Mouse (Mus musculus): ENCODE data around the gene Anks1.

Gene Anks1

GRCm38 (mm10) chr17:27908888-27909621 lies at the start of gene Anks1:
Anks1 (plus strand) TSS chr17:27909306.
- DNase-seq (ENCODE audit: low spot score in 2 of 2), result peak; percentile 26 to 66

DNA sequence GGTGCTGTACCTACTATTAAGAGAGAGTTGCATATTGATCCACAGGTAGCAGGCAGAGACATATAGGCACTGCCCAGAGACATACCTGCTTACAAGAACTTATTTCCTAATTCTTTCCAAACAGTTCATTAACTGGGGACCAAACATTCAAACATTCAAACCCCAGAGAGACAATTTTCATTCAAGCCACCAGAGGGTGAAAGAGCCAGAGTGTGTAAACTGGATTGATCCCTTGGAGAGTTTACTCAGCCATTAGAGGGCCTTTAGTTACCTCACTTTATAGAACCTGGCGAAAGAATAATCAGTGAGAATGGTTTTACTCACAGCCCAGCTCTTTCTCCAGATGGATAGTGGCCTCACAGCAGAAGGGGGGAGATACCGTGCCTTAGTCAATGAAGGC lies 43.6 kb upstream of the Anks1 start:
- DNase-seq (ENCODE audit: low spot score in 2 of 2), result no peak

DNA sequence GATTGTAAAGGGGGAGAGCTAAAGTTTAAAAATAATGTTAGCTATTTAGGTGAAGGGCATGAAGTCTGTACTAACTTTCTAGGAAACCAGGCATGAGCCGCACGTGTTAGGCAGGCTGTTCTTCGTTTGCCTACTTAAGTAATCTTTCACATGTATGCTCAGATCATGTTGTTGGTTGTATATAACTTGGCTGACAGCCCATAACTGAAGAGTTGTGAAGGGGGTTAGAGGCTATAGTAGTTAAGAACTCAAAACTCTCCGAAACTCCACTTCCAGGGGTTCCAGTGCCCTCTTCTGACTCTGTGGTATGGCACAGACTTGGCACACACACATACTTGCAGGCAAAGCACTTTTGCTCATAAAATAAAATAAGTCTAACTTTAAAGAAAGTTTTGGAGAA lies 42.4 kb upstream of the Anks1 start:
- no peak for DNase-seq (ENCODE audit: low spot score in 2 of 2)

DNA sequence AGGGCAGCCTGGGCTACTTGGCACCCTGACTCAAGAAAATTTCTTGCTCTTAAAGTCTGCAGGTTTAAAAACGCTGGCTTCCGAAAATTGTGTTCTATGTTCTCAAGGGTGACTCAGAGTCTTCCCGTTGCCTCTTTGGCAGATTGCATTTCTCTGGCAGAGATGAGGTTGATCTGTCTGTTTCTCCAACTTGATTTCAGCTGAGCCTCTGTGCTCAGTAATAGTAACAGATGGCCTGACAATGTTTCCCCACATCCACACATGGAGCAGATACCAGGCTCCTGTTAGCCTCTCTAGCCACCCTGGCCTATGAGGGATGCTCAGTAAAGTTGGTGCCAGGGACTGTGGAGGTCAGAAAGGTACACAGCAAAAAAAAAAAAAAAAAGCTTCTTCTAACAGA lies 37.3 kb upstream of the Anks1 start:
- DNase-seq (ENCODE audit: low spot score in 2 of 2), result peak; percentile 23 to 60

GRCm38 (mm10) chr17:27873583-27873982 lies 35.5 kb upstream of the Anks1 start:
- no peak for DNase-seq (ENCODE audit: low spot score in 2 of 2)

DNA sequence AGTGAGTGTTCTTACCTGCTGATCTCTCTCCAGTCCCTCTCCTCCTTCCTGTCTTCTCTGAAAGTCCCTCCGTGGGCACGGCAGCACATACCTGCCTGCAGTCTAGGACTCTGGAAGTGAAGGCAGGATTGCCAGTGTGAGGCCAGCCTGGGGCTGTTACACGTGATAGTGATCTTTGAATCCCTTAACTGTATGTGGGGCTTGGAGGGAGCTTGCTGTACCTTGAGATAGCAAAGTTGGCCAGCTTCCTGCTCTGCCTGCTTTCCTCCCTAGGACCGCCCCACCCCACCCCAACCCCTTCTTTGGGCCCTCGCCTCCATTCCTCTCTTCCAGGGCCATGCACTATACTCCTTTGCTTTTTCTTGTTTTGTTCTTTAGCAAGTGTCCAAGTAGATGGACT lies 34.6 kb upstream of the Anks1 start:
- DNase-seq (ENCODE audit: low spot score in 2 of 2), result no peak

DNA sequence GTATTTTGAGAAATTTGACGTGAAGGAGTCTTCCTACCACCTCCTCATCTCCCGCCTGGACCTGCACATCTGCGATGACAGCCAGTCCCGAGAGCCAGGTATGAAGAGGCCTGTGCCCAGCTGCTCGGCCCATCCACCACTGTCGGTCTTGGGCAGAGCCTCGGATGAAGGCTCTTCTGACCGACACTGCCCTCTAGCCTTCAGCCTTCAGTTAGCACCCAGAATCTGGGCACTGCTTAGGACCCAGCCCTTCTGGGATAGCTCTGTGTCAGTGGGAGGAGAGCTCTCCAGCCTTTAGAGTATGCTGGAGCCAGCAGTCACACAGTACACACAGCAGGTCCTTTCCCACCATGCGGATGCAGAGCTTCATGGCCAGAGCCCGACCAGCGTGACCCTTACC lies 27.6 kb upstream of the Anks1 start:
- no peak for DNase-seq (ENCODE audit: low spot score in 2 of 2)

GRCm38 (mm10) chr17:27883129-27883528 lies 26.0 kb upstream of the Anks1 start:
- DNase-seq (ENCODE audit: low spot score in 2 of 2), result no peak

- DNase-seq (ENCODE audit: low spot score in 2 of 2), result no peak
Observed at GRCm38 (mm10) chr17:27883994-27884393, 25.1 kb upstream of the Anks1 start.

- no peak for DNase-seq (ENCODE audit: low spot score in 2 of 2)
Observed at GRCm38 (mm10) chr17:27886499-27887210, 22.5 kb upstream of the Anks1 start.

- DNase-seq (ENCODE audit: low spot score in 2 of 2), result peak; percentile 85 to 95
Observed at GRCm38 (mm10) chr17:27907512-27908205, 1.4 kb upstream of the Anks1 start.

- no peak for DNase-seq (ENCODE audit: low spot score in 2 of 2)
Observed at GRCm38 (mm10) chr17:27908206-27908887, 759 bp upstream of the Anks1 start.

DNA sequence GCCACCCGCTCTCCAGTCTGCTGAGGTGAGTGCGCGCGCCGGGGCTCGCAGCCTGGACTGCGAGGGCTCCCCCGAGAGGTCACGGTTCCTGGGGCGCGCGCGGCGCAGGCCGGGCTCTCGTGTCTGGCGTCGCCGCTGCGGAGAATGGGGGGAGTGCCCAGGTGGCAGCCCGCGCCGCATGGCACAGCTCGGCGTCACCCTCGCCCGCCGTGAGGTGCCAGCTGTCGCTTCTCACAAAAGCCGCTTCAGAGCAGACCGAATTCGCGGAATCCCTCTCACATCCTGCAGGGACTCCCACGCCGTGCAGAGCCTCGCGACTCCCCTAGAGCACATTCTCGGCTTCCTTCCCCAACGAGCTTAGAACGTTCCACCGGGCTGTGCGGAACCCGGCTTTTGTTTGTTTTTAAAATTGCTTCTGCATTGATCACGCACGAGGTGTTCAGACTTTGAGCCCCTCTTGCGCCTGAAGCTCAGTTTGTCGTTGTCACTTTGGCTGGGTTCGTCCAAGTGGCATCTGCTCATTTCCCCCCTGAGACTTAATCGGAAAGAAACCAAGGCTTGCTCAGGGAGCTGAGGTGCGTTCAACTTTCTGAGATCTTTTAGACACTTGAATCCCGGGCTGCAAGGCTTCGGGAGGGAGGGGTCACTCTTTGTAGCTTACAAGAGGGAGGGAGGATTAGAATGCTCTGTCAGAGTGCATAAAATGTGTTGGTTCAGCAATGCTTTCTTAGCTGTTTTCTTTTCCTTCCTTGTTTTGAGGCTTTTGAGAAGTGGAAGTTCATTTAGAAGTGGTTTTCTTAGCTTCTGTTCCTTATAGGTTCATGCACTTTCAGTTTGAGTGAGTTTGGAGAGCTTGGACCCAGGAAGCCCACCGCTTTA lies 755 bp downstream of the Anks1 start, which contains the start of gene Taf11:
Taf11 (minus strand) TSS at position 223 of the 879 bp plus-strand sequence.
- peak; percentile 42 to 80 for DNase-seq (ENCODE audit: low spot score in 2 of 2)

DNA sequence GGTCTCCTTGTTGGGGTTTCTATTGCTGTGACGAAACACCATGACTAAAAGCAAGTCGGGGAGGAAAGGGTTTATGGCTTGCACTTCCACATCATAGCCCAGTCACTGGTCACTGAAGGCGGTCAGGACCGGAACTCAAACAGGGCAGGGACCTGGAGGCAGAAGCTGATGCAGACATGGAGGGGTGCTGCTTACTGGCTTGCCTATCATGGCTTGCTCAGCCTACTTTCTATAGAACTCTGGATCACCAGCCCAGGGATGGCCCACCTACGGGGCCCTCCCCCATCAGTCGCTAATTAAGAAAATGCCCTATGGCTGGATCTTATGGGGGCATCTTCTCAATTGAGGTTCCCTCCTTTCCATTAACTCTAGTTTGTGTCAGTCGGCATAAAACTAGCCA lies 2.3 kb downstream of the Anks1 start:
- DNase-seq (ENCODE audit: low spot score in 2 of 2), result no peak

- DNase-seq (ENCODE audit: low spot score in 2 of 2), result no peak
Observed at GRCm38 (mm10) chr17:27914742-27915141, 5.6 kb downstream of the Anks1 start.

DNA sequence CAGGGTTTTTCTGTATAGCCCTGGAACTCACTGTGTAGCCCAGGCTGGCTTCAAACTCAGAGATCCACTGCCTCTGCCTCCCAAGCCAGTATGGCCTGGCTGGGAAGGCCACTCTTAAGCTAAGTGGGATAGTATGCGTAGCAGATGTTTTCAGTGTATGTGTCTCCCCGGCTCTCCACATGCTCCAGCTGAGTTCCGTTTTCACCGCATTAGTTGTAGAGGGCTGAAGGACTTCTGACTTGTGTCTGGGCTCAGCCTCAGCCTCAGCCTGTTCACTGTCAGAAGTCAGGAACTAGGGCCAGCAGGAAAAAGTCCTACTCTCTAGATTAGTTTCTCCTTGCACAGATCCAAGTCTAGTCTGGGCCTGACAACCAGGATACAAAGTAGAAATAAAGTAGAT lies 7.3 kb downstream of the Anks1 start:
- no peak for DNase-seq (ENCODE audit: low spot score in 2 of 2)

DNA sequence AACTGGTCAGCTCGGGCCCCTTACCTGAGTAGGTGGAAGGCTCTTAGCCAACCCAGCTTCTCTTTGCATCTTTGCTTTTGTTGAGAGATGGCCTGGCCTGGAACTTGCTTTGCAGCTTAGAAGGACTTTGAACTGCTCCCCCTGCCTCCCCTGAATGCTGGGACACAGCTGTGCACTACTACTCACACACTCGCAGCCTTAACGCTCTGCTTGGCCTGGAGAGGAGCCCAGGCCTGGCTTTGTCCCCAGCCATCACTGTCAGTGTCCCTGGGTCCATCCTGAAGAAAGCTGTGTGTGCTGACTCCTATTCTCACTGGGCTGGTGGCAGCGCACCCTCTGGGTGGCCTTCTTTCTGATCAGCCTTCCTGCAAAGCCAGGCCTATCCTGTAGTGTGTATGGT lies 11.6 kb downstream of the Anks1 start:
- DNase-seq (ENCODE audit: low spot score in 2 of 2), result no peak

GRCm38 (mm10) chr17:27922174-27922712 lies 13.1 kb downstream of the Anks1 start:
- DNase-seq (ENCODE audit: low spot score in 2 of 2), result no peak

DNA sequence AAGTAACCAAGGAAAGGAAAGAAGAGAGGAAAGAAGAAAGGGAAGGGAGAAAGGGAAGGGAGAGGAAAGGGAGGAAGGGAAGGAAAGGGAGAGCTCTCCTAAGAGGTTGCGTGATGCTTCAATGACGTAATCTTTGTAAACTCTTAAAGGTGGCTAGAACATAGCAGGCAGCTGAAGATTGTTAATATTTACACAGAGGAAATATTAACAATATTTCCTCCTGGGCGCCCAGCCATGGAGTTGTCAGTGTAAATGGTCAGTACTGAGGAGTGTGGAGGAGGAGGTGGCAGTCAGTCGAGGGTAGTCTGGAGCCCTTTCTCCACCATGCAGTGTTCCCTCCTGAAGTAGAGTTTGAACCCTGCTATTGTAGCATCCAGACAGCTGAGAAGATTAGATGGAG lies 15.9 kb downstream of the Anks1 start:
- DNase-seq (ENCODE audit: low spot score in 2 of 2), result no peak

- DNase-seq (ENCODE audit: low spot score in 2 of 2), result no peak
Observed at GRCm38 (mm10) chr17:27925504-27925903, 16.4 kb downstream of the Anks1 start.

DNA sequence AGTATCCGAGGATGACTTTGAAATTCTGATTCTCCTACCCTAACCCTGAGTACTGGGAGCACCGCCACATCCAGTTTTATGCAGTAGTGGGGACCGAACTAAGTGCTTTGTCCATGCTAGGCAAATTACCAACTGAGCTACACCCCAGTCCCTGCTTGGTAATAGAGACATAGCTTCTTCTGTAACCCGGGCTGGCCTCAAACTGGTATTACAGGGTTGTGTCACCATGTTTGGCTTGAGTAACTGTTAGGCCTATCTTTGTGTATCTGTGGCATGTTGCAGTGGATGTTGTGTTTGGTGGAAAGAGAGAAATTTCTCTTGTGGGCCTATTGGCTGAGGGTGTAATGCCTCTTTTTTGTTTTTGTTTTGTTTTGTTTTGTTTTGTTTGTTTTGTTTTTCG lies 21.2 kb downstream of the Anks1 start:
- no peak for DNase-seq (ENCODE audit: low spot score in 2 of 2)
